15 mouse cellular contexts compared by ENCODE assay signal in the genomic region with DNA sequence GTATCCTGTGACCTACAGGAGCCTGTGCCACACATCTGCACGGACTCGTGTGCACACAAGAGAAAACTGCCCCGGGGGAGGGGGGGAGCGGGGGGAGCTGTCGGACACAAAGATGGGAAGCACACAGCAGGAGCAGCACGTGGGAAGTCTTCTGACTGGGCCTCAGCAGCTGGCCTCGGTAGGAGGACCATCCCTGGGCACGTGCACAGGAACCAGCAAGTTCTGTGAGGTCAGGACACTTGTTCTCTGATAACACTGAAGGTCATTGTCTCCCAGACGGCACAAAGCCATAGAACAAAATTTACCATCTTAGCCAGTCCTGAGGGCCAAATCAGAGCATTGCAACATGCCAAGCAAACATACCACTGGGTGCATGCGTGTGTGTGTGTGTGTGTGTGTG. TPM values are rescaled to one million over a fixed set of nuclear protein-coding genes. Genes with fewer than 3 reads are reported as not detected.
DNase-seq lines count a peak whose midpoint lies in the region; ATAC-seq lines count a peak whose summit lies in the region.
"Had no signal": no experiment of that assay in that cellular context is flagged by ENCODE, and none has a peak within 500 bp of the region (broad histone marks: within the 10 kb centered on the region; RNA-seq: fewer than 3 reads in every experiment).

No protein-coding gene starts in this region.

- ATAC-seq in heart, embryonic 13.5 days (ENCODE audit: extremely low read depth, insufficient number of reproducible peaks, low FRiP score, low TSS enrichment) = no peak
- ATAC-seq: hindbrain, embryonic 16.5 days; intestine, embryonic 16.5 days; midbrain, embryonic 16.5 days had no signal

- H3K27ac ChIP-seq in heart, embryonic 13.5 days (replicated peaks) = 0 out of 2 replicates have a peak overlapping the region, but pooled peaks have one; percentile 8
- no peak overlapping the region for H3K27ac ChIP-seq in hindbrain, embryonic 10.5 days
- H3K27ac ChIP-seq: embryonic facial prominence, embryonic 10.5 days; limb, embryonic 12.5 days had no signal

- WGBS in heart, embryonic 13.5 days = 48% methylated on average over 10 of the region's 10 CpGs
- 63% methylated on average over 10 of the region's 10 CpGs for WGBS in hindbrain, embryonic 10.5 days

- no peak for DNase-seq in heart, adult 9 months (ENCODE audit: low spot score in 2 of 2)
- DNase-seq in ovary, adult 18-20 months (ENCODE audit: low spot score) = peak; percentile 60
- no peak for DNase-seq in ovary, postnatal 36 days (ENCODE audit: low spot score)
- DNase-seq in adrenal gland, postnatal 36 days = peak; percentile 62 to 63
- DNase-seq in hindbrain, embryonic 10.5 days (ENCODE audit: low spot score) = no peak
- no peak for DNase-seq in urinary bladder, postnatal 4 days (ENCODE audit: low spot score in 2 of 2)
- DNase-seq: cerebellum, adult 9-10 months; gastrocnemius, adult 2 months; heart, postnatal 10 days had no signal

- H3K4me3 ChIP-seq in heart, embryonic 13.5 days = no peak overlapping the region
- H3K4me3 ChIP-seq in hindbrain, embryonic 10.5 days = no peak overlapping the region
- H3K4me3 ChIP-seq: embryonic facial prominence, embryonic 10.5 days; gastrocnemius, adult 2 months; limb, embryonic 12.5 days had no signal

- H3K9me3 ChIP-seq in heart, embryonic 13.5 days = no peaks in the 10 kb centered on the region
- H3K9me3 ChIP-seq in hindbrain, embryonic 10.5 days = no peaks in the 10 kb centered on the region
- H3K9me3 ChIP-seq: embryonic facial prominence, embryonic 10.5 days; limb, embryonic 12.5 days had no signal

- no peak overlapping the region for H3K4me2 ChIP-seq in heart, embryonic 13.5 days
- H3K4me2 ChIP-seq: limb, embryonic 12.5 days had no signal

- H3K9ac ChIP-seq in heart, embryonic 13.5 days = no peak overlapping the region
- H3K9ac ChIP-seq: limb, embryonic 12.5 days had no signal

- H3K4me1 ChIP-seq in heart, embryonic 13.5 days = peaks cover 37% of the 10 kb centered on the region
- 0 out of 2 replicates have a peak, but pooled peaks cover 4% of the 10 kb centered on the region for H3K4me1 ChIP-seq in hindbrain, embryonic 10.5 days (replicated peaks)

- no peaks in the 10 kb centered on the region for H3K27me3 ChIP-seq in heart, embryonic 13.5 days (replicated peaks)
- no peaks in the 10 kb centered on the region for H3K27me3 ChIP-seq in hindbrain, embryonic 10.5 days (ENCODE audit: insufficient read depth, poor library complexity, severe bottlenecking)
- H3K27me3 ChIP-seq: limb, embryonic 12.5 days had no signal

- H3K36me3 ChIP-seq in heart, embryonic 13.5 days = peaks cover 56% of the 10 kb centered on the region
- peaks cover 18% of the 10 kb centered on the region for H3K36me3 ChIP-seq in hindbrain, embryonic 10.5 days

RNA-seq across cellular contexts. Expression of a gene that starts 43.8 kb away (rescaled TPM):
- polyA plus RNA-seq in heart, embryonic 13.5 days (2015; fragmentation: Nextera tagmentation; extraction: Ambion mirVana) = 50.2 and 50.8 TPM in 2 replicates
- total RNA-seq in adrenal gland, postnatal 36 days (2021) = 100 to 1,000 TPM; 109 to 295 TPM
- 41.6 and 43.0 TPM in 2 replicates for polyA plus RNA-seq in hindbrain, embryonic 10.5 days (2016; fragmentation: Nextera tagmentation; extraction: Ambion mirVana)

Comparison
In these comparisons a context has a peak if more than half of its experiments do, and no peak if none do; other contexts are left out.
1. DNase-seq: peak in ovary, adult 18-20 months (single experiment) and adrenal gland, postnatal 36 days (2 of 2); none in heart, adult 9 months (0 of 2), ovary, postnatal 36 days (single experiment), hindbrain, embryonic 10.5 days (single experiment) and urinary bladder, postnatal 4 days (0 of 2).